Mouse (Mus musculus) left cerebral cortex, postnatal 14 days (tissue): ENCODE data around the gene Erap1. TPM values are rescaled to one million over a fixed set of nuclear protein-coding genes. Genes with fewer than 3 reads are reported as not detected.
"Not testable (repeated sequence)": the region's sequence is repeated elsewhere in the genome, so short reads cannot be mapped to it uniquely, and the experiment has no call there.

Experiments
- DNase-seq, 2 experiments: peaks; one replicate each; pipeline ENCODE4 v3.0.0; 2021 to 2022; ENCODE audit warnings: low spot score in 2 of 2, mixed read lengths in 1 of 2
- intact Hi-C: fragments of 180-260 bp; cut with DNase I; formaldehyde crosslinking; loops from one replicate; pipeline ENCODE4 v1.15.1; 2025
- long read RNA-seq, 2 experiments: library from polyadenylated mRNA; stranded (forward); transcript quantifications; one replicate each; pipeline ENCODE4 v2.0.0; 2021
- total RNA-seq, 2 experiments: library from RNA; stranded (reverse); gene quantifications; 2 replicates each; pipeline ENCODE4 v1.2.3; 2021

The Erap1 gene
- total RNA-seq = 10 to 100 TPM in 1 of 2 experiments, 1 to 10 TPM in 1; 6.4 to 15.7 TPM
- long read RNA-seq, experiment 1, partial matches to known transcripts = 0 of 1 reads
- long read RNA-seq, experiment 1, other reads (novel, unspliced or antisense) = 1 of 1 reads
- long read RNA-seq, experiment 2, full-length matches to known transcripts = 4 of 4 reads
- long read RNA-seq, experiment 2, partial matches to known transcripts = 0 of 4 reads
- long read RNA-seq, experiment 2, other reads (novel, unspliced or antisense) = 0 of 4 reads

DNA sequence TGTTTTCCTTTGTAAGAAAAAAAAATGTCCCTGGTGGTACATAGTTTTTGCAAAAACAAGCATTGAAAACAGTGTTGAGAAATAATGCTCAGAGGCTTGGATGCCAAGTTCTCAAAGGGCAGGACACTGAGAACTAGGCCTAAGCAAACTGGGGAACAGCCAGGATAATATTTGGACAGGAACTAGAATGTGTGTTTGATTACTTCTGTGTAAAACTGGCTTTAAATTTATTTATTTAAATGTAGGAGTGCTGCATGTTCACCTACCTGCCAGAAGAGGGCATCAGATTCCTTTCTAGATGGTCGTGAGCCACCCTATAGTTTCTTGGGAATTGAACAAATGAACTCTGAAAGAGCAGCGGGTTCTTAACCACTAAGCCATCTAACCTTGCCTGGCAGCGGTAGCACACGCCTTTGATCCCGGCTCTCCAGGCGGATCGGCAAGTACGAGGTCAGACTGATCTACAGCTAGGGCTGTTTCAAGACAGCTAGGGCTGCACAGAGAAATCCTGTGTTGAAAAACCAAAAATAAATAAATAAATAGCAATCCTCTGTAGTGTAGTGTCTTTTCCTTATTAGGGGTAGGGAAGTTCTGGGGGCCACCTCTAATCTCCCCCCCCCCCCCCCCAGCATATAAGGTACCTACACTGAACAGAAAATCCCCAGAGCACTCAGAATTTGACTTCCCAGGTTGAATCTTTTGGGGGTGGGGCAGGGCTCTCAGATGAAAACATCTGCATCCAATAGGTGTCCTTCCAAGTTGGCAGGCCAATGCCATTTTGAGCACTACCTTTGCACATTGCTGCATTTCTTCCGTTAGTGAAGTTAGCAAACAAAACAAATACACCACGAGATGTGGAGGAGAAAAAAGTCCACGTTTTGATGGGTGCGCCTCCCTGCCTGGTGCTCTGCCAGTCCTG lies at the start of gene Erap1:
Gene Erap1, plus strand, starts transcription at position 776 of the 919 bp plus-strand sequence.
- intact Hi-C loops = loop anchor here (1.0 to 10.0 kb wide), 3 partner anchors 215 to 1156 kb away; no protein-coding TSS in a partner anchor
- peak; percentile 28 to 37 for DNase-seq

DNA sequence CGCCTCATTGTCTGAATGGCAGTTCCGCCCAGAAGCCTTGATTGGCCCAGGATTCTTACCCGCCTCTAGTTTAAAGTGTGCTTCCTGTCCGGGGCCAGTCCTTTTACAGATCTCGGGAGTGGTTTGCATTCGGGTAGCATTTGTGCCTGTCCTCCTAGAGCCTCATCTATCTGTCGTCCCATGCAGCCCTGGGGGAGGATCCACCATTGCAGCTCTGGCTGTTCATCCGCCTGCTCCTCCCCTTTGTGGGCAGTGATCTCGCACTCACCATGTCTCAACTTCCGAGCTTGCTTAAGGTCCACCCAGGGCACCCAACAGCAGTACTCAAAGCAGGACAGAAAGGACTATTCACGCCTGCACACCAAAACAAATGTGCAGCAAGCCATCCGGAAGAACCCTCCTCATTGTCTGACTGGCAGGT lies 48.0 kb upstream of the Erap1 start:
- DNase-seq = peak; percentile 2 to 5
- intact Hi-C loops = not testable (repeated sequence)

DNA sequence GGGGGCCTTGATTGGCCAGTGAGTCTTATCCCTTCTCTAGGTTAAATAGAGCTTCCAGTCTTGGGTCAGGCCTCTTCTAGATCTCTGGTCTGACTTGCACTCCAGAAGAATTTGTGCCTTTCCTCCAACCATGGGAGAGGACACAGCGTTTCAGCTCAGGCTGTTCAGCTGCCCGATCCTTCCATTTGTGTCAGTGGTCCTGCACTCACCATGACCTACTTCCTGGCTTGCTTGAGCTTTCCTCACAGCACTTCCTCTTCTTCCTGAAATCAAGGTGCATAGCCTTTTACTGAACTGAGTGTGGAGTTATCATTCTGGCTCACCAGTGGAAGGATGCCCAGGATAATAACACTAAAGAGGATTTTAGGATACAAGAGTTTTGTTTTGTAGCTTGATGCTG lies 47.5 kb upstream of the Erap1 start:
- DNase-seq, intact Hi-C loops: not testable (repeated sequence)

DNA sequence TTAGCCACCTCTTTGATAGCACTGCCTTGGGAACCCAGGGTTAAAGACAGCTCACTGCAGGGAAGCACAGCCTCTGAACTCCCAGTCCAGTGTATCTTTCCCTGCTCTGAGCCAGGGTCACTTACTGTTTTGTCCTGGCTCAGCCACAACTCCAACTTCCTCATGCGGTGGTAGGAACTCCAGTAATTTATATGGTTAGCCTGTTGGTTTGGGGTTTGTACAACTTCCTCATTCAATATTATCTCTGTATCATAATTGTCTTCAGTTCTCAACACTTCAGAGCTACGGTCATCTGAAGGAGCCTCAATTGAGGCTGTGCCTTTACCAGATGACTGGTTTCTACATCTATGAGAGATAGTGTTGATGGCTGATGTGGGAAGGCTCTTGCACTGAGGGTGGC lies 42.3 kb upstream of the Erap1 start:
- DNase-seq = not testable (repeated sequence)

DNA sequence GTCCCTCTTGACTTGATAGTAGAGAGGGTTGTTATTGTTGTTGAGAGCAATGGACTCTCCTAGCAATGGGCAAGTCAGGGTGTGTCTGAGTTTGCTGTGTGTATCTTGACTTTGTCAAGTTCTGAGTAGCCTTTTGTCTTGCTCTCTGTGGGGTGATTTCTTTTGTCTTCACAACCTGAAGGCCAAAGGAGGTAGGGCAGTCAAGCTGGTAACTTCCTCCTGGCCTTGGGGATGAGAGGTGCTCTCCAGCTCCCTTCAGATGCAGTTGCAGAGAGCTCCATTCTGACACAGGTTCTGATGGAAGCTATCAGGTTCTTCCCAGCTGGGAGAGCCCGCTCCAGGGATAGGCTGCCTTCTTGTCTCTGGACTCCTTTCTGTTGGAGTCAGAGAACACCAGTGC lies 37.6 kb upstream of the Erap1 start:
- DNase-seq, intact Hi-C loops: not testable (repeated sequence)

More for the DNA sequence above, 42.3 kb upstream of the Erap1 start:
- intact Hi-C loops = not testable (repeated sequence)

DNA sequence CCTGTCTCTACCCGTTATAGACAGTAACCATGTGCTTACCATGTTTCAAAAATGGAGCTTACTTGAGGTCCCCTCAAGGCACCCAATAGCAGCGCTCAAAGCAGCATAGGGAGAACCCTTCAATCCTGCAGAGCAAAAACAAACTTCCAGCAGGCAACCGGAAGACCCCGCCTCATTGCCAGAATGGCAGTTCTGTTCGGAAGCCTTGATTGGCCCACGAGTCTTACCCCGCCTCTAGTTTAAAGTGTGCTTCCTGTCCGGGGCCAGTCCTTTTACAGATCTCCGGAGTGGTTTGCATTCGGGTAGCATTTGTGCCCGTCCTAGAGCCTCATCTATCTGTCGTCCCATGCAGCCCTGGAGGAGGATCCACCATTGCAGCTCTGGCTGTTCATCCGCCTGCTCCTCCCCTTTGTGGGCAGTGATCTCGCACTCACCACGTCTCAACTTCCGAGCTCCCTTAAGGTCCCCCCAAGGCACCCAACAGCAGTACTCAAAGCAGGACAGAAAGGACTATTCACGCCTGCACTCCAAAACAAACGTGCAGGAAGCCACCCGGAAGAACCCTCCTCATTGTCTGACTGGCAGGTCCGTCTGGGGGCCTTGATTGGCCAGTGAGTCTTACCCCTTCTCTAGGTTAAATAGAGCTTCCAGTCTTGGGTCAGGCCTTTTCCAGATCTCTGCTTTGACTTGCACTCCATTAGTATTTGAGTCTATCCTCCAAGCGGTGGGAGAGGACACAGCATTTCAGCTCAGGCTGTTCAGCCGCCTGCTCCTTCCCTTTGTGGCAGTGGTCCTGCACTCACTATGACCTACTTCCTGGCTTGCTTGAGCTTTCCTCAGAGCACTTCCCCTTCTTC lies 22.0 kb upstream of the Erap1 start:
- intact Hi-C loops = not testable (repeated sequence)
- DNase-seq = peak; percentile 85 to 93

DNA sequence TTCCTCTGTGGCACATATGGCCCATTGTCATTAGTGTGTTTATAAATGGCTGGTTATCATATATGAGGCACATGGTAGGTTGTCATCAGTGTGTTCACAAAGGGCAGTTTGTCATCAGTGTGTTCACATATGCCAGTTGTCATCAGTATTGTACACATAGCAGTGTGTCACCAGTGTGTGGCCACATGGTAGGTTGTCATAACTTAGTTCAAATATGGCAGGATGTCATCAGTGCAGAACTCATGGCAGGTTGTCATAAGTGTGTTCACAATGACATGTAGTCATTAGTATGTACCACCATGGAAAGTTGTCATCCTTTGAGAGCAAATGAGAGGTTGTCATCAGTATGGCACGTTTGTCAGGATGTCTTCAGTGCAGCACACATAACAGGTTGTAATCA lies 7.0 kb upstream of the Erap1 start:
- intact Hi-C loops = loop anchor here (10.0 kb wide), 1 partner anchor 1162 kb away; no protein-coding TSS in a partner anchor
- DNase-seq = no peak

DNA sequence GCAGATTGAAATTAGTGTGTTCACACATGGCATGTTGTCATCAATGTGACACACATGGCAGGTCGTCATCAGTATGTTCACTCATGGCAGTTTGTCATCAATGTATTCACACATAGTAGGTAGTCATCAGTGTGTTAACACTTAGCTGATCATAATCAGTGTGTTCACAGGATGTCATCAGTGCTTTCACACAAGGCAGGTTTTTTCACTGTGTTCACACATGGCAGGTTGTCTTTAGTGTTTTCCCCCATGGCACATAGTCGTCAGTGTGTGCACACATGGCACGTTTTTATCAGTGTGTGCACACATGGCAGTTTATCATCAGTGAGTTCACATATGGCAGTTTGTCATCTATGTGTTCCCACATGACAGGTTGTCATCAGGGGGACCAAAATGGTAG lies 6.5 kb upstream of the Erap1 start:
- intact Hi-C loops = loop anchor here (10.0 kb wide), 1 partner anchor 1162 kb away; no protein-coding TSS in a partner anchor

DNA sequence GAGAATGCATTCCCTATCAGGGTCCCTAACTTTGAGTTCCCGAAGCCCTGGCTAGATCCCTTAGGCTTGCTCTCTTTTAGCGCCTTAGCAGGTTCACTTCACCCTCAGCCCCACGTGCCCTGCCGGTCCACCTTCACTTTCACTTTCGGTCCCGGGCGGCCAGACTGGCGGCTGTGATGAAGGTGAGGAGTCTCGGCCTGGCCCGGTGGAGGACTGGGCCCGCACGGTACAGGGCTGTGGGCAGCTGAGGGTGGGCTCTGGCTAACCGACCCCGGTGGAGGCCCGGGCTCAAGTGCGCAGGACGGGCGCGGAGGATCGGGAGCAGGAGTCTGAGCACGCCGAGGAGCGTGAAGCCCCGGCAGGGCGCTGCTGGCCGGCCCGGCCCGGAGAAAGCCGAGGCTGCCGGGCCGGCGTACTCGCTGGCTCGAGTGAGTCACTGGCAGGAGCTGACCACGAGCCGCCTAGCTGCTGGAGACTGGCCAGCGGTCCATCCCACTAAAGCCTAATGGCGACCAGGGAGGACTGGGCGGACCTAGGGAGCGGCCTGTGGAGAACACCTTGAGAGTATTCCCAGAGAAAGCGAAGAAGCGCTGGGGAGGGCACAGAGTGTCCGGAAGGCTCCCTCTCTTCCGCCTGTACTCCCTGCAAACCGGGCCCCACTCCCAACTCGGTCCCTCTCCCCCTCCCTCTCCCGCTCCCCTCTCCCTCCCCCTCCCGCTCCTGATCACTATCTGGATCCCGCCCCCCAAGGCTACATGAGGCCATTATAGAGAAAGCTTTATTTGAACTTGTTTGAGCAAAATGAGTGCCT lies 549 bp downstream of the Erap1 start:
- peak; percentile 55 to 58 for DNase-seq
- intact Hi-C loops = loop anchor here (1.0 to 10.0 kb wide), 3 partner anchors 214 to 1155 kb away; no protein-coding TSS in a partner anchor

More for the DNA sequence above, 6.5 kb upstream of the Erap1 start:
- DNase-seq = no peak

DNA sequence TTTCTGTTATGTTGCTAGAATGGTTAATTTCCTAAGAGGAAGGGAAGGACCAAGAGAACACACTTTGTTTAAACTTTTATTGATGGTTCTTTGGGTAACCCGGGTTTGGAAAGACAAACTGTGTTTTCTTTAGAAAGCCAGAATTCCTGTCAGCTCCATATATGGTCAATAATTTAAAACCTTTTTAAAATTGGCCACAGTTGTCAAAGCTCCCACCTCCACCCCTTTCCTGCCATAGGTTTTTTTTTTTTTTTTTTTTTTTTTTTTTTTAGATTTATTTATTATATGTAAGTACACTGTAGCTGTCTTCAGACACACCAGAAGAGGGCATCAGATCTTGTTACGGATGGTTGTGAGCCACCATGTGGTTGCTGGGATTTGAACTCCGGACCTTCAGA lies 1.2 kb downstream of the Erap1 start:
- DNase-seq, intact Hi-C loops: not testable (repeated sequence)

DNA sequence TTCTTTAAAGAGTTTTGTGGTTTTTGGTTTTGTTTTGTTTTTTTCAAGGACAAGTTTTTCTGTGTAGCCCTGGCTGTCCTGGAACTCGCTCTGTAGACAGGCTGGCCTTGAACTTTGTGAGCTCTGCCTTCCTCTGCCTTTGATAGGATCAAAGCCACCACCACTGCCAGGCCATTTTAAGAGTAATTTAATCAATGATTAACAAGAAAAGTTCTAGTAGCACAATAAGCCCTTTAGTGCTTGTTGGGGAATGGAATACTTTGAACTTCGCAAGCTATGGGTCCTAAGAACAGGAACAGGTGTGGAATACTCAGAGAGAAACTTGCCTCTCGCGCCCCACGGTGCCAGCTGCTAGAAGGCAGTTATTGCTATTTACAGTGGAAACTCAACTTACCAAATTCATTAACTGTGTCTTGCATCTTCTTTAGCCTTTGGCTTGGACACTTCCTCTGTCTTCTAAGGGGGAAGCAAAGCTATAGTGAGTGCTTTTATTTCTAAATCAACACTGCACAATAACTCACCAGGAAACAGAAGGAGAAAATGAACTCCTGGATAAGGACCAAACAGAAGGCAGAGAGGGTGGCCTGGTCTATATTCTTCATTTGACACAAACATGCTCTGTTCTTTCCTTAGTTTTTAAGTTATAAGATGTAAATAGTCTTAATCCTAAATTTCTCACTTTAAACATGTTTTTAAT lies 56.3 kb downstream of the Erap1 start:
- intact Hi-C loops = no loop called here
- DNase-seq = no peak

DNA sequence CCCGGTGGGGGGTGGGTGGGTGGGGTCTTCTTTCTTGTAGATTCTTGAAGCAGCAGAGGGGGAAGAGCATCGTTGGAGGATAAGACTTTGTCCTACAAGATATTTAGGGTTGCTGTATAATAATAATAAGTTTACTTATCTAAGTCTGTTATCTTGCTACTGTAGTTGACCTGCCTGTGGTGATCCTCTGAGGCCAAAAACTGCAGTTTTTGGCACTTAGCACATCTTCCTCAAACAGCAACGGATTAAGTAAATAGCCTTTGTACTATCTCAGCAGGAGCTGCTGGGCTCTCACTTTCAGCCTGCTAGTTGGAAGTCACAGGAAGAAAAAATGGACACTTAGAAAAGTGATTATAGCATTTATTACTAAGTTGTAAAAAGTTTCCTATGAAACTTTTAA lies 56.9 kb downstream of the Erap1 start:
- no peak for DNase-seq
- intact Hi-C loops = no loop called here

DNA sequence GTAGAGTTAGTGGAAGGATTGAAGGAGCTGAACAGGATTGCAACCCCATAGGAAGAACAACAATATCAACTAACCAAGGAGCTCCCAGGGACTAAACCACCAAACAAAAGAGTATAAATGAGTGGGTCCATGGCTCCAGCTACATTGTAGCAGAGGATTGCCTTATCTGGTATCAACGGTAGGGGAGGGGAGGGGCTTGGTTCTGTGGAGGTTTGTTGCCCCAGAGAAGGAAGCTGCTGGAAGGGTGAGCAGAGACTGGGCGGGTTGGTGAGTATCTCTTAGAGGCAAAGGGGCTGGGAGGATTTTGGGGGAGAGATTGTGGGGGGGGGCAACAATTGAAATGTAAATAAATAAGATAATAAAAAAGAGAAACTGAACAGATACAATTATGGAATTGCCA lies 79.6 kb downstream of the Erap1 start:
- intact Hi-C loops = no loop called here
- DNase-seq = no peak

DNA sequence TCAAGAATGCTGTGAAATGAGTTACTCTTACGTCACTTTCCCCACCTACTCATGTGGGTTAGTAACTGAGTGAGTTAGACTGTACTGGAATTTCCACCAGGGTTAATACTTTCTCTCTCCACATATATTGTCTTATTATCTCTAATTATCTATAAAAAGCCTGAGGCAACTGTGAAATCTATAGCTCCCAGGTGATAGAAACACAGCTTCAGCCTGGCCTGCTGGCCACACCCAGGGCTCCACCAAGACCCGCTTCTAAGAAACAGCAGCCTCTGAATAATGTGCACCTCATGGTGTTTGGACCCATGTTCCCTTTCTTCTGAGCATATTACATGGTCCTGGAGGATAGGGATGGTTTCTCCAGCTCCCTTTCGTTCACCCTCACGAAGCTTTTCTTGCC lies 94.4 kb downstream of the Erap1 start:
- no peak for DNase-seq
- intact Hi-C loops = no loop called here

DNA sequence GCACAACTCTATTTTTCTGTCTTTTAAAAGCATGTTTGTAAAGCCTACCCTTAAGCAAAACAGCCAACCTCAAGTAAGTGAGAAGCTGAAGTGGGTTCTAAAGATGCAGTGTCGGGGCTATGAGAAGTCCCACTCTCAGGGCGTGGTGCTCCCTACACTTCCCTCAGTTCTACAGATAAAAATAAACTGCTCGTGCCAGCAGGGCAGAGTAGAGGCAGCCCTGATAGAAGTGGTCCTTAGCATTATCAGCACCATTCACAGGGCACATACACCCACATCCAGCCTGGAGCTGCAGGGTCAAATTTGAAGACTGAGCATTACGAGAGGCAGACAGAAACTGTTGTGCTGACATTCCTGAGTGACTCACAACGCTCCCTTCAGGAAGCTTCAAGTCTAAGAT lies 96.5 kb downstream of the Erap1 start:
- no peak for DNase-seq
- intact Hi-C loops = no loop called here

DNA sequence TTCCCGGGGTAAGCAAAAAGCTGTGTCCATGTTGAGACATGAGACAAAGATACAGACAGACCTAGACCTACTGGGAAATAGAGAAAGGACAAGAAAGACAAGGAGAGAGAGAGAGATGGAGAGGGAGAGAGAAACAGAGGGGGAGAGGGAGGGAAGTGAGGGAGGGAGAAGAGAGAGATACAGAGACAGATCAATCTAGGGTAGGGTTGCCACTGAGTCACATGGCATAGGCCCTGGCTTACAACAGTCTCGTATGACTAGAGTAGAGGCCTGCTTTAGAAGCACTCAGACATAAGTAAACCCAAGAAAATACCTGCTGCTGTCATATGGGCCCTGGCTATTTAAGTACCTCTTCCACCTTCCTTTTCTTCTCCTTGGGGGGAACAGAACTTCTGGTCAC lies 97.0 kb downstream of the Erap1 start:
- intact Hi-C loops = no loop called here
- no peak for DNase-seq
